Mouse (Mus musculus) ES-E14 (cell line): Measurements from ENCODE around the gene Myo5a. TPM values are rescaled to one million over a fixed set of nuclear protein-coding genes. Genes with fewer than 3 reads are reported as not detected.
"Not testable (repeated sequence)": the region's sequence is repeated elsewhere in the genome, so short reads cannot be mapped to it uniquely, and the experiment has no call there.

Experiments
- DNase-seq: peaks from one replicate; pipeline ENCODE4 v3.0.0-alpha.2; 2013; ENCODE audit warnings: low read depth, low spot score
- H3K27ac ChIP-seq: 2 replicates; pipeline ENCODE4 v1.5.1; 2012; ENCODE audit warnings: low read depth, mild to moderate bottlenecking, low read length, moderate library complexity, mixed read lengths; ENCODE audit not compliant: poor library complexity, insufficient read depth, severe bottlenecking
- H3K36me3 ChIP-seq: 2 replicates; pipeline ENCODE4 v1.6.1; 2012; ENCODE audit warnings: mild to moderate bottlenecking, low read length, moderate library complexity, mixed read lengths; ENCODE audit not compliant: control insufficient read depth, poor library complexity, insufficient read depth, severe bottlenecking
- H3K4me1 ChIP-seq, 2 experiments: fragments of 150-350 bp in 1 of 2; sonication (generic) in 1 of 2; 2 replicates each; pipeline ENCODE4 v1.6.1; 2012; ENCODE audit warnings: low read length in 2 of 2, mild to moderate bottlenecking in 1 of 2, mixed read lengths in 1 of 2; ENCODE audit not compliant: control insufficient read depth in 2 of 2, insufficient read depth in 2 of 2, poor library complexity in 1 of 2
- H3K4me3 ChIP-seq, 2 experiments: fragments of 150-350 bp in 1 of 2; sonication (generic) in 1 of 2; 2 replicates each; pipeline ENCODE4 v1.5.1; 2012; ENCODE audit warnings: low read length in 2 of 2, low read depth in 1 of 2, mild to moderate bottlenecking in 1 of 2, mixed read lengths in 1 of 2; ENCODE audit not compliant: insufficient read depth in 1 of 2, poor library complexity in 1 of 2, severe bottlenecking in 1 of 2
- H3K9ac ChIP-seq: 2 replicates; pipeline ENCODE4 v1.6.1; 2012; ENCODE audit warnings: low read depth, mild to moderate bottlenecking, low read length, mixed read lengths; ENCODE audit not compliant: poor library complexity, insufficient read depth, severe bottlenecking
- H3K9me3 ChIP-seq: fragments of 150-350 bp; sonication (generic); 2 replicates; pipeline ENCODE4 v1.6.1; 2012; ENCODE audit warnings: low read depth, mild to moderate bottlenecking, low read length; ENCODE audit not compliant: control insufficient read depth, insufficient read depth
- CHD2 ChIP-seq: IDR thresholded peaks from 2 replicates; pipeline ENCODE4 v1.6.1; 2014; ENCODE audit warnings: mild to moderate bottlenecking, low read depth, low read length, inconsistent platforms
- HCFC1 ChIP-seq: IDR thresholded peaks from 2 replicates; pipeline ENCODE4 v1.6.1; 2012; ENCODE audit warnings: low read length, inconsistent platforms, borderline replicate concordance; ENCODE audit not compliant: insufficient read depth
- MAFK ChIP-seq: IDR thresholded peaks from 2 replicates; pipeline ENCODE4 v1.6.1; 2014; ENCODE audit warnings: mild to moderate bottlenecking, low read depth, low read length, inconsistent platforms; ENCODE audit not compliant: insufficient read depth
- ZC3H11A ChIP-seq: IDR thresholded peaks from 2 replicates; pipeline ENCODE4 v1.6.1; 2012; ENCODE audit warnings: low read depth, mild to moderate bottlenecking, inconsistent platforms, low read length, borderline replicate concordance
- ZNF384 ChIP-seq: IDR thresholded peaks from 2 replicates; pipeline ENCODE4 v1.6.1; 2012; ENCODE audit warnings: low read depth, low read length, inconsistent platforms
- in situ Hi-C, 2 experiments: fragments of 600-800 bp; cut with MboI; formaldehyde crosslinking; loops; one replicate each; pipeline ENCODE4 v1.15.1; 2025; ENCODE audit warnings: low sequenced_read_pairs in 2 of 2, inconsistent platforms in 1 of 2; ENCODE audit not compliant: unreplicated experiment in 2 of 2
- total RNA-seq: library from RNA; depleted of rRNA; stranded (reverse); fragments of 300-350 nt; gene quantifications from 2 replicates; pipeline ENCODE4 v1.2.3, GENCODE M21; 2012

The Myo5a gene
- total RNA-seq, 1 experiment = 60.2 TPM

GRCm38 (mm10) chr9:75247870-75248269, 177.1 kb downstream of the Myo5a start:
- peaks cover 3% of the 10 kb centered on the region; the same call in 1 of the 2 replicates for H3K36me3 ChIP-seq
- no peak overlapping the region for H3K9ac ChIP-seq
- no peak overlapping the region for H3K4me3 ChIP-seq
- TF ChIP-seq MAFK = no peak
- TF ChIP-seq ZNF384 = no peak
- no peak for TF ChIP-seq ZC3H11A
- no peak for TF ChIP-seq CHD2
- no peak for TF ChIP-seq HCFC1
- no peaks in the 10 kb centered on the region for H3K4me1 ChIP-seq
- no peaks in the 10 kb centered on the region for H3K9me3 ChIP-seq
- no peak overlapping the region for H3K27ac ChIP-seq
- in situ Hi-C loops = no loop called here
- DNase-seq = no peak

GRCm38 (mm10) chr9:75248359-75248758, 177.5 kb downstream of the Myo5a start:
- no peak overlapping the region for H3K4me3 ChIP-seq
- TF ChIP-seq HCFC1 = no peak
- TF ChIP-seq CHD2 = no peak
- no peak for TF ChIP-seq ZNF384
- no peak for TF ChIP-seq ZC3H11A
- TF ChIP-seq MAFK = no peak
- in situ Hi-C loops = no loop called here
- no peaks in the 10 kb centered on the region for H3K4me1 ChIP-seq
- no peak for DNase-seq
- H3K27ac ChIP-seq = no peak overlapping the region
- no peak overlapping the region for H3K9ac ChIP-seq
- H3K9me3 ChIP-seq = no peaks in the 10 kb centered on the region
- H3K36me3 ChIP-seq = peaks cover 3% of the 10 kb centered on the region; the same call in 1 of the 2 replicates

GRCm38 (mm10) chr9:75248874-75249273, 178.1 kb downstream of the Myo5a start:
- H3K9ac ChIP-seq = no peak overlapping the region
- no peak for TF ChIP-seq MAFK
- no peak for TF ChIP-seq ZNF384
- TF ChIP-seq ZC3H11A = no peak
- no peak for TF ChIP-seq CHD2
- no peak for TF ChIP-seq HCFC1
- H3K4me1 ChIP-seq = no peaks in the 10 kb centered on the region
- no peak overlapping the region for H3K4me3 ChIP-seq
- H3K9me3 ChIP-seq = no peaks in the 10 kb centered on the region
- no peak overlapping the region for H3K27ac ChIP-seq
- H3K36me3 ChIP-seq = peaks cover 3% of the 10 kb centered on the region; the same call in 1 of the 2 replicates
- no peak for DNase-seq
- in situ Hi-C loops = no loop called here

GRCm38 (mm10) chr9:75253158-75253557, 182.3 kb downstream of the Myo5a start:
- H3K4me3 ChIP-seq, H3K4me1 ChIP-seq, H3K27ac ChIP-seq, H3K9me3 ChIP-seq, H3K9ac ChIP-seq, H3K36me3 ChIP-seq, DNase-seq, in situ Hi-C loops: not testable (repeated sequence)

- no peaks in the 10 kb centered on the region for H3K36me3 ChIP-seq
- peaks cover 0 to 3% of the 10 kb centered on the region in 2 experiments; a peak in 1 of 4 replicates for H3K4me1 ChIP-seq
- in situ Hi-C loops = no loop called here
- TF ChIP-seq MAFK (no peak), CHD2 (no peak), ZC3H11A (no peak), HCFC1 (no peak), ZNF384 (no peak)
- no peak overlapping the region for H3K9ac ChIP-seq
- no peaks in the 10 kb centered on the region for H3K9me3 ChIP-seq
- no peak overlapping the region for H3K4me3 ChIP-seq
- DNase-seq = no peak
- H3K27ac ChIP-seq = no peak overlapping the region
These were observed 183.0 kb downstream of the Myo5a start for GRCm38 (mm10) chr9:75253766-75254165.
